19 mouse cellular contexts compared by ENCODE assay signal in genomic region chr1:184059814-184060213, GRCm38 (mm10). TPM values are rescaled to one million over a fixed set of nuclear protein-coding genes. Genes with fewer than 3 reads are reported as not detected.
DNase-seq lines count a peak whose midpoint lies in the region; ATAC-seq and TF ChIP-seq lines count a peak whose summit lies in the region.
"Had no signal": no experiment of that assay in that cellular context is flagged by ENCODE, and none has a peak within 500 bp of the region (broad histone marks: within the 10 kb centered on the region; RNA-seq: fewer than 3 reads in every experiment).

No protein-coding gene starts in this region.

- no peaks in the 10 kb centered on the region for H3K9me3 ChIP-seq in heart, embryonic 13.5 days
- H3K9me3 ChIP-seq in lung, embryonic 14.5 days (ENCODE audit: low read depth, low read length), result no peaks in the 10 kb centered on the region
- no peaks in the 10 kb centered on the region for H3K9me3 ChIP-seq in intestine, embryonic 15.5 days
- H3K9me3 ChIP-seq: forebrain, embryonic 13.5 days; hindbrain, embryonic 13.5 days; midbrain, embryonic 13.5 days had no signal

- DNase-seq in heart, adult 8-10 months (ENCODE audit: low spot score), result no peak
- DNase-seq in lung, embryonic 14.5 days, result no peak
- no peak for DNase-seq in lung, postnatal 14 days
- no peak for DNase-seq in left cerebral cortex, adult 11 months (ENCODE audit: low spot score)
- DNase-seq in layer of hippocampus, adult 9-11 months, result no peak
- DNase-seq: adrenal gland, postnatal 14 days; cerebellum, adult 9-11 months; layer of hippocampus, postnatal 36 days; left cerebral cortex, postnatal 4 days; right cerebral cortex, postnatal 25 days; thymus, postnatal 36 days had no signal

- H3K4me2 ChIP-seq in heart, embryonic 13.5 days, result no peak overlapping the region
- H3K4me2 ChIP-seq in lung, embryonic 14.5 days, result no peak overlapping the region
- no peak overlapping the region for H3K4me2 ChIP-seq in intestine, embryonic 15.5 days (replicated peaks)
- H3K4me2 ChIP-seq: forebrain, embryonic 13.5 days; hindbrain, embryonic 13.5 days; midbrain, embryonic 13.5 days had no signal

- ATAC-seq in heart, embryonic 13.5 days (ENCODE audit: extremely low read depth, insufficient number of reproducible peaks, low FRiP score, low TSS enrichment), result no peak
- ATAC-seq in lung, embryonic 14.5 days (ENCODE audit: insufficient read depth), result no peak
- no peak; the same call in 1 of the 2 replicates for ATAC-seq in intestine, embryonic 15.5 days
- ATAC-seq: midbrain, embryonic 13.5 days had no signal

- no peak overlapping the region for H3K4me3 ChIP-seq in heart, embryonic 13.5 days
- H3K4me3 ChIP-seq in lung, embryonic 14.5 days (ENCODE audit: low read depth, low read length), result no peak overlapping the region
- no peak overlapping the region for H3K4me3 ChIP-seq in intestine, embryonic 15.5 days (replicated peaks)
- H3K4me3 ChIP-seq in small intestine, adult 2 months (ENCODE audit: low read depth, low read length), result no peak overlapping the region
- H3K4me3 ChIP-seq: forebrain, embryonic 13.5 days; hindbrain, embryonic 13.5 days; midbrain, embryonic 13.5 days had no signal

- H3K27ac ChIP-seq in heart, embryonic 13.5 days (replicated peaks), result peak overlapping the region; percentile 81
- peak overlapping the region; percentile 79 for H3K27ac ChIP-seq in lung, embryonic 14.5 days (ENCODE audit: low read depth)
- peak overlapping the region; percentile 79 for H3K27ac ChIP-seq in intestine, embryonic 15.5 days
- peak overlapping the region; percentile 73 for H3K27ac ChIP-seq in small intestine, adult 2 months (ENCODE audit: insufficient read depth, low read depth, low read length)
- H3K27ac ChIP-seq: forebrain, embryonic 13.5 days; hindbrain, embryonic 13.5 days; macrophage; midbrain, embryonic 13.5 days had no signal

- no peak for TF ChIP-seq CTCF in lung, embryonic 14.5 days (IDR thresholded peaks at IDR 0.05; ENCODE audit: low read depth)
- TF ChIP-seq CTCF in small intestine, adult 2 months (IDR thresholded peaks at IDR 0.05; ENCODE audit: extremely low read depth, insufficient read length, insufficient replicate concordance, low read depth, low read length), result no peak

- WGBS in heart, embryonic 13.5 days, result 84% methylated on average over 3 of the region's 3 CpGs
- 66% methylated on average over 3 of the region's 3 CpGs for WGBS in lung, embryonic 14.5 days
- WGBS in intestine, embryonic 15.5 days, result 87% methylated on average over 3 of the region's 3 CpGs
- 68% methylated on average over 3 of the region's 3 CpGs for WGBS in small intestine, adult 2 months

- peaks cover 76% of the 10 kb centered on the region for H3K4me1 ChIP-seq in heart, embryonic 13.5 days
- peaks cover 26% of the 10 kb centered on the region for H3K4me1 ChIP-seq in lung, embryonic 14.5 days (ENCODE audit: insufficient read depth)
- H3K4me1 ChIP-seq in intestine, embryonic 15.5 days (replicated peaks), result peaks cover 23% of the 10 kb centered on the region
- H3K4me1 ChIP-seq in small intestine, adult 2 months (ENCODE audit: control insufficient read depth, insufficient read depth, insufficient read length, low read length), result peaks cover 4% of the 10 kb centered on the region; the same call in 1 of the 2 replicates
- H3K4me1 ChIP-seq: hindbrain, embryonic 13.5 days; midbrain, embryonic 13.5 days had no signal

- no peaks in the 10 kb centered on the region for H3K36me3 ChIP-seq in heart, embryonic 13.5 days
- no peaks in the 10 kb centered on the region for H3K36me3 ChIP-seq in lung, embryonic 14.5 days (ENCODE audit: insufficient read depth)
- no peaks in the 10 kb centered on the region for H3K36me3 ChIP-seq in intestine, embryonic 15.5 days
- peaks cover 1% of the 10 kb centered on the region; the same call in 1 of the 2 replicates for H3K36me3 ChIP-seq in small intestine, adult 2 months (ENCODE audit: control insufficient read depth, insufficient read depth, low read length)
- H3K36me3 ChIP-seq: hindbrain, embryonic 13.5 days; midbrain, embryonic 13.5 days had no signal

- no peak for TF ChIP-seq POLR2A in small intestine, adult 2 months (IDR thresholded peaks at IDR 0.05; ENCODE audit: low read depth, low read length)

- no peak overlapping the region for H3K9ac ChIP-seq in heart, embryonic 13.5 days
- H3K9ac ChIP-seq in lung, embryonic 14.5 days, result no peak overlapping the region
- no peak overlapping the region for H3K9ac ChIP-seq in intestine, embryonic 15.5 days
- H3K9ac ChIP-seq: forebrain, embryonic 13.5 days; hindbrain, embryonic 13.5 days; midbrain, embryonic 13.5 days had no signal

- no peaks in the 10 kb centered on the region for H3K27me3 ChIP-seq in heart, embryonic 13.5 days (replicated peaks)
- no peaks in the 10 kb centered on the region for H3K27me3 ChIP-seq in lung, embryonic 14.5 days (ENCODE audit: insufficient read depth, low read length)
- H3K27me3 ChIP-seq in intestine, embryonic 15.5 days (replicated peaks), result no peaks in the 10 kb centered on the region
- H3K27me3 ChIP-seq in small intestine, adult 2 months (ENCODE audit: control insufficient read depth, insufficient read depth, low read length), result no peaks in the 10 kb centered on the region
- H3K27me3 ChIP-seq: forebrain, embryonic 13.5 days; hindbrain, embryonic 13.5 days; midbrain, embryonic 13.5 days had no signal

RNA-seq across cellular contexts. Expression of gene 1700056E22Rik, which starts 25.7 kb away (rescaled TPM):
- 2.4 TPM in 2 replicates for polyA plus RNA-seq in heart, embryonic 13.5 days (2015; fragmentation: Nextera tagmentation; extraction: Ambion mirVana)
- total RNA-seq in heart, adult 8-10 months (2022), result 1 to 10 TPM in 3 of 4 experiments, under 1 TPM in 1; 0.57 to 1.7 (median 1.2) TPM
- polyA plus RNA-seq in lung, embryonic 14.5 days (2014; fragmentation: Nextera tagmentation; extraction: Ambion mirVana), result 0.83 and 1.1 TPM in 2 replicates
- polyA plus RNA-seq in intestine, embryonic 15.5 days (2015; fragmentation: Nextera tagmentation; extraction: Ambion mirVana), result 1.2 and 1.7 TPM in 2 replicates
- polyA plus RNA-seq in small intestine, adult 2 months (2012; rRNA removed), result 0.19 and 1.6 TPM in 2 replicates
- total RNA-seq: granulocyte monocyte progenitor cell, adult 5-6 weeks; layer of hippocampus, postnatal 36 days had no signal

RNA-seq across cellular contexts. Expression of gene Dusp10, which starts 46.7 kb away (rescaled TPM):
- polyA plus RNA-seq in heart, embryonic 13.5 days (2015; fragmentation: Nextera tagmentation; extraction: Ambion mirVana), result 12.1 and 13.2 TPM in 2 replicates
- 1 to 10 TPM; 5.8 to 8.3 (median 7.4) TPM for total RNA-seq in heart, adult 8-10 months (2022)
- 7.0 and 7.5 TPM in 2 replicates for polyA plus RNA-seq in lung, embryonic 14.5 days (2014; fragmentation: Nextera tagmentation; extraction: Ambion mirVana)
- polyA plus RNA-seq in intestine, embryonic 15.5 days (2015; fragmentation: Nextera tagmentation; extraction: Ambion mirVana), result 10.2 and 11.9 TPM in 2 replicates
- 7.6 and 26.9 TPM in 2 replicates for polyA plus RNA-seq in small intestine, adult 2 months (2012; rRNA removed)
